Mouse (Mus musculus) kidney, postnatal 25 days (tissue): Measurements from ENCODE around the gene Ctc1.
"Not testable (repeated sequence)": the region's sequence is repeated elsewhere in the genome, so short reads cannot be mapped to it uniquely, and the experiment has no call there.

ENCODE experiments used
- DNase-seq, 2 experiments: peaks; one replicate each; pipeline ENCODE4 v3.0.0; 2021; ENCODE audit warnings: mixed read lengths in 2 of 2

Ctc1 gene

GRCm38 (mm10) chr11:69008182-69009121, 7.3 kb upstream of the Ctc1 start, which contains the start of gene Pfas:
TSS of gene Pfas (minus strand) at chr11:69008460.
- peak; percentile 90 to 93 for DNase-seq

GRCm38 (mm10) chr11:69009508-69009907, 6.2 kb upstream of the Ctc1 start:
- no peak for DNase-seq

GRCm38 (mm10) chr11:69010400-69011323, 5.0 kb upstream of the Ctc1 start:
- no peak for DNase-seq

GRCm38 (mm10) chr11:69011445-69011844, 4.3 kb upstream of the Ctc1 start:
- not testable (repeated sequence) for DNase-seq

- DNase-seq, result peak; percentile 91 to 95
Observed at GRCm38 (mm10) chr11:69012071-69012601, 3.6 kb upstream of the Ctc1 start.

GRCm38 (mm10) chr11:69016755-69017154, 1.0 kb downstream of the Ctc1 start:
- no peak for DNase-seq

- no peak for DNase-seq
Observed at GRCm38 (mm10) chr11:69020691-69021090, 5.0 kb downstream of the Ctc1 start.

GRCm38 (mm10) chr11:69026562-69026961, 10.9 kb downstream of the Ctc1 start:
- DNase-seq, result no peak

GRCm38 (mm10) chr11:69028805-69029204, 13.1 kb downstream of the Ctc1 start:
- DNase-seq, result no peak

- DNase-seq, result no peak
Observed at GRCm38 (mm10) chr11:69033552-69033951, 17.8 kb downstream of the Ctc1 start.

- no peak for DNase-seq
Observed at GRCm38 (mm10) chr11:69034585-69034984, 18.9 kb downstream of the Ctc1 start.

- no peak for DNase-seq
Observed at GRCm38 (mm10) chr11:69035411-69035810, 19.7 kb downstream of the Ctc1 start.

GRCm38 (mm10) chr11:69035849-69036248, 20.1 kb downstream of the Ctc1 start:
- DNase-seq, result peak; percentile 92 to 93

- peak; percentile 87 to 93 for DNase-seq
Observed at GRCm38 (mm10) chr11:69036486-69037230, 20.9 kb downstream of the Ctc1 start.

- DNase-seq, result peak; percentile 88 to 93
Observed at GRCm38 (mm10) chr11:69037231-69038061, 21.7 kb downstream of the Ctc1 start.

GRCm38 (mm10) chr11:69038173-69038572, 22.5 kb downstream of the Ctc1 start:
- no peak for DNase-seq

GRCm38 (mm10) chr11:69045531-69046394, 30.1 kb downstream of the Ctc1 start, which contains the start of gene Aurkb:
TSS of gene Aurkb (plus strand) at chr11:69045647.
- peak; percentile 91 to 94 for DNase-seq

GRCm38 (mm10) chr11:69046395-69046774, 30.7 kb downstream of the Ctc1 start:
- no peak for DNase-seq

- DNase-seq, result no peak
Observed at GRCm38 (mm10) chr11:69047592-69047991, 31.9 kb downstream of the Ctc1 start.

- no peak for DNase-seq
Observed at GRCm38 (mm10) chr11:69048151-69048550, 32.4 kb downstream of the Ctc1 start.
